Mouse (Mus musculus) c-Kit-positive CD71-positive TER-119-negative erythroid progenitor cells, embryonic 14.5 days (primary cell): ENCODE results near the gene Syne3.

Experiments
- DNase-seq: peaks from one replicate; pipeline ENCODE4 v3.0.0-alpha.2; 2013; ENCODE audit warnings: low read depth

The Syne3 gene

GRCm38 (mm10) chr12:104925035-104925434 is 84.6 kb downstream of the Syne3 start:
- no peak for DNase-seq

DNA sequence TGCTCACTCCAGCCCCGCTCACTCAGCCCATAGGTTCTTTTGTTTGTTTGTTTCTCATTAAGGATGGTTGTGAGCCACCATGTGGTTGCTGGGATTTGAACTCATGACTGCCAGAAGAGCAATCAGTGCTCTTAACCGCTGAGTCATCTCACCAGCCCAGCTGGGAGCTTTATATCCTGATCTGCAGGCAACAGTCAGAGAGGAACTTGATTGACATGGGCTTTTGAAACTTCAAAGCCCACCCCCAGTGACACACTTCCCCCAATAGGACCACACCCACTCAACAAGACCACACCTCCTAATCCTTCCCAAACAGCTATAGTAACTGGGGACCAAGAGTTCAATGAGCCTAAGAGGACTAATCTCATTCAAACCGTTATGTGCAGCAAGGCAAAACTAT is 85.1 kb downstream of the Syne3 start:
- DNase-seq: no peak

DNA sequence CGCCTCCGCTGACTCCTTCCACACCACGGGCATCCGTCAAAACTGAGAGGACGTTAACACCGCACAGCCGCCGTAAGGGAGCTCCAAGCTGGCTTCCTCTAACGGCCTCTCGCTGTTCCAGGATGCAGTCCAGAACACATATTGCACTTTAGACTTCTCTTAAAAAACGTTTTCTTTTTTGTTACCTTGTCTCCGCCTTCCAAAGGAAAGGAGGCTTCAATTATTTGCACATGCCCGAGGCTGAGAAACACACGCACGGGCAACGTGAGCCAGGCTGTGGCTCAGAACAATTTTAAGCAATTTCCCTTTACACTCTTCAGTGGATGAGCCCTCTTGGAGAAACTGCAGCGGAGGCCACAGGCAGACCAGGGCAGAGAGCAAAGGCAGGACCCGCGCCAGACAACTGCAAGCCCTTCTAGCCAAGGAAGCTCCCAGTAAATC is 85.6 kb downstream of the Syne3 start:
- DNase-seq: no peak

GRCm38 (mm10) chr12:104922647-104923046 is 87.0 kb downstream of the Syne3 start:
- DNase-seq: no peak

DNA sequence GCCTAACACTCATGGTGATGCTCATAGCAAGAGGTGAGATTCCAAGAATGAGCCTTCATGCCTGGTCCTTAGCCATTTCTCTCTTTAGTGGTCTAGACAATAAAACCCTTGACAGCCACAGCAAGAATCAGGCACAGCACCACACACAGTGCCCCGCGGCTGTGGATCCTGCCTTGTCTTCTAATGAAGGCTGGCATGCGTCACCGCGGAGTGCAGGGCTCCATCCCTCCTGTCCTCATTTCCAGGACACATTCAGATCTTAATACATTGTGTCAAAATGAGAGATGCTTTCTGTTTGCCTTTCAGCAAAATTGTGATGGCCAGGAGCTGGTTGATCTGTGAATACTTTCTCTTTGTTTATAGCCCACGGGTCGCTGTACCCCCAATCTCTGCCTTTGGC is 88.5 kb downstream of the Syne3 start:
- DNase-seq: no peak

DNA sequence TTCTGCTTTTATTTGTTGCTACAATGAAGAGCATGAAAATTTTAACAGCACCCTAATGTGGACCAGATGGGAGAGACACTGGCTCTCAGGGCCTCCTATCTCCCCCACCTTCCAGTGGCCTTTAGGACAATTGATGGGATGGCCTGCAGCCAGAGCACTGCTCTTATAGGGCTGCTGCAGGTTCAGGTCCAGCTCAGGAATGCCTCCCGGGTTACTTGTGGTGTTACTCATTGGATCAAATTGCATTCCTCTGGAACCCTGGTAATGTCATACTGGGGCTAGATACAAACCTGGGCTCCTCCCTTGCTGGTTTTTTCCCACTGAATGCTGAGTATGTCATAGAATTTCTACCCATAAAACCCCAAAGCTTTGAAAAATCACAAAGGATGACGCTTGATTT is 90.4 kb downstream of the Syne3 start:
- DNase-seq: no peak

DNA sequence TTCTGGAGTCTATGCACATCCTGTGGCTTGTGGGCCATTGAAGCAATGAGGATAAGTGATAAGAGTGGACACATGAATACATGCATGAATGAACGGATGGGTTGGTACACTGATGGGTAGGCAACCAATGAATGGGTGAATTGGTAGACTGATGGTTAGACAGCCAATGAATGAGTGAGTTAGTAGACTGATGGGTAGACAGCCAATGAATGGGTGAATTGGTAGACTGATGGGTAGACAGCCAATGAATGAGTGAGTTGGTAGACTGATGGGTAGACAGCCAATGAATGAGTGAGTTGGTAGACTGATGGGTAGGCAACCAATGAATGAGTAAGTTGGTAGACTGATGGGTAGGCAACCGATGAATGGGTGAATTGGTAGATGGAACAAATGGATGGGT is 91.7 kb downstream of the Syne3 start:
- DNase-seq: no peak

- no peak for DNase-seq
Measured at GRCm38 (mm10) chr12:104917297-104917696, 92.3 kb downstream of the Syne3 start.

DNA sequence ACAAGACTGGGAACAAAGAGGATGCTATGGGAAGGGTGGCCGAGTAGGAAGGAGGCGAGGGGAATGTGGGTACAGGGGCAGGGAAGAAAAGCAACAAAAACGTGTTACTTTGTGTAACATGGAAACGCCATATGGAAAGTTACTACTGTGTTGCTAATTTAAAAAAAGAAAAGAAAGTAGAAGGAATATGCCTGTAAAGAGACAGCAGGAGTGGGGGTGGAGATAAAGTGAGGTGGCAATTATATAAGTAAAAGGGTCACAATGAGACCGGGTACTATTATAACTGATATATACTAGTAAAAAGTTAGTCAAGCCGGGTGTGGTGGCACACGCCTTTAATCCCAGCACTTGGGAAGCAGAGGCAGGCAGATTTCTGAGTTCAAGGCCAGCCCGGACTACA is 92.8 kb downstream of the Syne3 start:
- DNase-seq: no peak

DNA sequence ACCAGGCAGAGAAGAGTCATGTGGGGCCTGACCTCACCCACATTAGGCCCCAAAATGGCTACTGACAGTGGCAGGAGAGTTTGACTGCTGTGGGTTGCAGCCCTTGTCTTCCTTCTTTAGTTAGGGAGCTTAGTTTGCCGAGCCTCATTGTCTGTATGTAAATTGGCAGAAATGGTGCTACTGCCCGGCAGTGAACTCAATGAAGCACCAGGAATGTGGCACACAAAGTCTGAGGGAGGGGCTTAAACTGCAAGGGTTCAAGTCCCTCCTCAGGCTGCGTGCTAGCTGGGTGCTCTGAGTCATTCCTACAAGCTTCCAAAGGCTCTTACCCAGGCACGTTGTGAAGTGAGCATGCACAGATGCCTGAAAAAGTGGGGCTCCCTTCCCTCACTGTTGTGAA is 93.9 kb downstream of the Syne3 start:
- no peak for DNase-seq

GRCm38 (mm10) chr12:104912990-104913389 is 96.6 kb downstream of the Syne3 start:
- no peak for DNase-seq

GRCm38 (mm10) chr12:104912281-104912933 is 97.2 kb downstream of the Syne3 start:
- no peak for DNase-seq

DNA sequence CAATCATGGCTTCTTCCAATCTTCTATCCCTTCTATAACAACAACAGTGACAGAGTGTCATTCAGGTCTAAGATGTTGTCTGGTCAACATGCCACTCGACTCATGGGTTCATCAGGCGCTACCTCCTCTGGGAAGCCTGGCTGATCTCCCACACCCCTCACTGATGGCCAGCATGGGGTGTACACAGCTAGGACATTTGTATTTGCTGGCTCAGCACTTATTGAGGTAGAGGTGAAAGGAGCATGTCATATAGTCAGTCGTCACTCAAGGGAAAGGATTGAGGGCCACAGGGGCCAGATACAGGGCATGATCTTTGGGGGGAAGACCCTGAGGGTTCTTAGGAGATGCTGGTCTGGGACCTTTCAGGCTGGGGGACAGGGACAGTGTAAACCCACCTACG is 99.9 kb downstream of the Syne3 start:
- DNase-seq: no peak

- no peak for DNase-seq
Measured at GRCm38 (mm10) chr12:104908986-104909385, 100.6 kb downstream of the Syne3 start.

DNA sequence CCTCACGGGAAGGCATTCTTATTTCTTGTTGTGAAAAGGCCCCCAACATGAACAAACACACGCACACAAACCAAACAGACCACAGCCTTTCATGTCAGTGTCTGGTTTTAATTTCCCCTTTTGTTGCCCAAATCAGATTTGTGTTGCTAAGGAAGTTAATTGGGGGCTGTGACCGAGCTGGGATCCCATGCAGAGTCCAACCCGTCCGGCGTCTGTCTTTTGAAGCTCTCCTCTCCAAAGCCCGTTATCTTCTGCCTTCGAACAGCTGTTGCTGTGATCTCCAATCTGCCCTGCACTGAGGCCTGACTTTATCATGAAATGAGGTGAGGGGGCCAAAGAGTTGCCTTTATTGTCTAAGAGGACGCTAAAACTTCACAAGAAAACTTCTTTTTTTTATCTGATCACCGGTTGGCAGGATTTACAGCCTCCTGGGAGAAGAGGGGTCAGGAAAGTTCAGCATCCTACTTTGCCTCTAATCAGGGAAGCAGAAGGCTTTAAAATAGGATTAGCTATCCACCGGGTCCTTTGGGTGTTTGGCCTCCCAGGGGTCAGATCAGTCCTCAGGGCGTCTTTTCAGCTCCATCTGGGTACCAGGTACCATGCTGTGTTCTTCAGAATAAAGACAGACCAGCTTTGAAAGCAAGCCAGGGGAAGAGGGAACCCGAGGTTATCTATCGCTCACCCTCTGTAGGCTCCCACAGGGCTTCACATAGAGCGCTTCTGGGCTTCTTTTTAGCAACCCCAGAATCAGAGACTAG is 101.4 kb downstream of the Syne3 start:
- DNase-seq: no peak

GRCm38 (mm10) chr12:104907133-104907532 is 102.5 kb downstream of the Syne3 start:
- no peak for DNase-seq

DNA sequence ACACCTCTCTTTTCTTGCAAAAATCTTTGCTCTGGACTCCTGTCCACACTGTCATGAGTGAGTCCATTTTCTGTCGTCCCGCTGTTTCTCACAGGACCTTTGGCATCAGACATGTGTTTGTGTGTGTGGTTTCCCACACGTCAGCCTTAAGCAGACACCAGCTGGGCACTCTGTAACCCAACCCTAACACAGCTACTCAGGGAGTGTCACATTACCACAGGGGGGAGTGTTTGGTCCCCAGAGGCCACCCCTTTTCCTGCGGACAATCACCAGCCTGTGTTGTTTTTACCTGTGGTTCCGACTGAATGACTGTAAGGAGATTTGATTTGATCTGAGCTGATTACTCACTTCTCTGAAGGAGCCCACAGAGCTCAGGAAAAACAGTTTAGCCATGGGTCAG is 105.5 kb downstream of the Syne3 start:
- no peak for DNase-seq

DNA sequence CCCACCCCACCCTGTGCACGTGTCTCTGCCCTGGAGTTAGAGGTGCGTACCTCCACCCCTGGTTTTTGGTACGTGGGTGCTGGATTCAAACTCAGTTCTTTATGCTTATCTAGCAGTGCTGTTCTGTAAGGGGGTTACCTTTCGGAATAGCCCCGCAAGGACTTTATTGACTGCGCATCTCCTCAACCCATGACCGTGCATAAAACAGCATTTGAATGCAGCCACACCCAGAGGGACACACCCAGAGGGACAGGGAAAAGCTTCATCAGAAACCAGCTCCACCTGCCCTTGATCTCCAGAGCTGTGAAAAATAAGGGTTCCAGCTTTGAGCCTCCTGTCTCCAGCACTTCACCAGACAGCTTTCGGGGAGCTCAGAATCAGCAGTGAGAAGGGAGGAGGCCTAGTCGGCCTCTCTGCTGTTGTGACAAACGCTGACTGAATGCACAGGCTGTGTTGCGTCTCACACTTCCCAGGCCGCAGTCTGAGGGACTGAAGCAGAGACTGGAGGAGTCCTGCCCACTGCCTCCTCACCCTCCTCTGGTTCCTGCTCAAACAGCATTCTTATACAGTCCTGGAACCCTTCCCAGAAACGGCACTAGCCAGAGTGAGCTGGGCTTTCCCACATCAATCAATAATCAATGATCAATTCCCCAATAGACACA is 107.1 kb downstream of the Syne3 start:
- no peak for DNase-seq

DNA sequence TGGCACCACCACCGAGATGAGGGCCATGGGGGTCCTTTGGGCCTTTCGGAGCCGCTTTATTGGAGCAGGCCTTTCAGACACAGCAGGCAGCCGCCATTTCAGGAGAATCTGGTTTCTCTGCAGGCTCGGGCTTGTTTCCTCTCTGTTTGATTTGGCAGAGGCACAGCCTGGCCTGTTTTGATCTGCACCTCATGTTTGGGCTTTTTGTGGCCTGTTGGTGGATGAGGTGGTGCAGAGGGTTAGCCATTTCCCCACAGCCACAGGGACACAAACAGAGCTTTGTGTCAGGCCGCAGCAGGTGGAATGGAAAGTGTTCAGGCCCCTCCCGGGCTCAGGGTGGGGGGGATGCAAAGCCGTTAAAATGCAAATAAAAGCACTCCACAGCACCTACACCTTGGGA is 108.3 kb downstream of the Syne3 start:
- no peak for DNase-seq

- DNase-seq: no peak
Measured at GRCm38 (mm10) chr12:104899835-104900234, 109.8 kb downstream of the Syne3 start.

- no peak for DNase-seq
Measured at GRCm38 (mm10) chr12:104899161-104899560, 110.4 kb downstream of the Syne3 start.

GRCm38 (mm10) chr12:104898718-104899117 is 110.9 kb downstream of the Syne3 start:
- DNase-seq: no peak

- no peak for DNase-seq
Measured at GRCm38 (mm10) chr12:104897051-104897618, 112.5 kb downstream of the Syne3 start.
